Mouse (Mus musculus) v-Abl transformed pro-B cells (cell line): ENCODE results near the gene Tshz2.

Source experiments
- in situ Hi-C, 2 experiments: fragments of 400-800 bp; cut with MboI; formaldehyde crosslinking; loops; one replicate each; pipeline ENCODE4 v1.15.1; 2025; ENCODE audit not compliant: unreplicated experiment in 2 of 2

The Tshz2 gene

GRCm38 (mm10) chr2:169989186-169989585 lies 356.4 kb downstream of the Tshz2 start:
- in situ Hi-C loops, result no loop called here

GRCm38 (mm10) chr2:169990991-169991390 lies 358.2 kb downstream of the Tshz2 start:
- in situ Hi-C loops, result no loop called here

- in situ Hi-C loops, result no loop called here
Observed at GRCm38 (mm10) chr2:169995987-169996386, 363.2 kb downstream of the Tshz2 start.

GRCm38 (mm10) chr2:169996501-169997237 lies 363.9 kb downstream of the Tshz2 start:
- in situ Hi-C loops, result no loop called here

DNA sequence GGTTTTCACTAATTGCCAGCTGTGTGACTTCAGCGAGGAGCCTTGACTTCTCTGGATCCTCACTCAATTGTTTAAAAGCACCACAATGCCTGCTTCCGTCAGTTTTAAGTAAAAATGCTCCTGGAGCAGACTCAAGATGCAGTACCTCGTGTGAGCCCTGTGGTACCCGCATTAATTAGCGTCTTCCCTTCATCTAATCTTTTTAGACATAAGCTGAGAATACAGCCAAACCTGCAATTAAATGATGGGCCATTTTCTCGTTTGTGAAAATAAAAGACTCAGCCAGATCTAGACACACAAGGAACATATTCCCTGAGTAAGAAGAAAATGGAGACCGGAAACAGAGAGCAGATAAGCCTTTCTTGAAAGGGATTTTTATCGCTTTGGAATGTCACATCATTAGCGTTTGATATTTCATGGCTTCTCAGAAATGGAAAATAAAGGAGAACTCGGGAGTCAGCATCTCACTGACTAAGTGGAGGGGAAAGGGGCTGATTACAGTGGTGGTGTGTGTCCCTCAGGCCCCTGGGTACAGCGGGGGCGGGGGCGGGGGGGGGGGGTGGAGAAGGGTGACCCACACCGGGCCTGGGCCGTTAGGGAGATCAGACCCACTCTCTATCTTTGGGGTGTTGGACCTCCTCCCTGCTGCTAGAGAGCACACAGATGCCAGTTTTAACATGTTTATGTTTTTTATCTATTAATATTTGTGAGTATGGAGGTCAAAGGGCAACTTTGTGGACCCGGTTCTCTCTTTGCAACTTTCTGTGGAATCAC lies 364.6 kb downstream of the Tshz2 start:
- in situ Hi-C loops, result no loop called here

DNA sequence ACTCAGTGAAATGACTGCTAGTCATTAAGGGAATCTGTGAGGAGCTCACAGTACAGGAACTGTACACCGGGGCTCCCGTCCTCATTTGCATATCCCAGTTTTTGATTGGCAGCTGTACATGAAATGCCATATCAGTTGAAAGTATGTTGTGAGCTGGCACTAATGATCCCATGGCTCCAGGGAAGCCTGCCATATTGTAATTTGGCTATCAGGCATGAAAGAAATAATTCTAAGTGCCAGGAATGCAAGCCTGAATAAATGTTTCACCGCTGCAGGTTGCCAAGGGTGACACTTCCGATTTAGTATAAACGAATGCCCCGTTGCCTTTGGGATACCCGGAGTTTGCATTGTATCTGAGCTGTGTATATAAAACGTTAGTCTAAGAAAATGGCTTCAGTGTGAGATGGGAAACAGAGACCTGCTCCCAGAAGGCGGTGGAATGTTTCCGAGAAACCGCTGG lies 366.1 kb downstream of the Tshz2 start:
- in situ Hi-C loops, result no loop called here

GRCm38 (mm10) chr2:170002594-170003504 lies 370.0 kb downstream of the Tshz2 start:
- in situ Hi-C loops, result no loop called here

DNA sequence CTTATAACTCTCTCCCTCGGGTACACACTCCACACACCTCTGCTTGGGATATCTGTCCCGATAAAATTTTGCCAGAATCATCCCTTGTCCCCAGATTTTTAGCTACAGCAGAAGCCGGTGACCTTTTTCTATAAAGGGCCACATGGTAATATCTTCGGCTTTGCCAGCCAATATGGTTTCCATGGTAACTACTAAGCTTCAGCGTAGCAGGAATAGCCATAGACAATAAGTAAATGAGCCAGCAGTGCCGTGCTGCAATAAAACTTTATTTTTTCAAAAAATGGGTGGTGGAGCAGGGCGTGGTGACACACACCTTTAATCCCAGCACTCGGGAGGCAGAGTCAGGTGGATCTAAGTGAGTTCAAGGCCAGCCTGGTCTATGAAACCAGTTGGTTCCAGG lies 370.9 kb downstream of the Tshz2 start:
- in situ Hi-C loops, result no loop called here

- in situ Hi-C loops, result no loop called here
Observed at GRCm38 (mm10) chr2:170006829-170007228, 374.0 kb downstream of the Tshz2 start.

DNA sequence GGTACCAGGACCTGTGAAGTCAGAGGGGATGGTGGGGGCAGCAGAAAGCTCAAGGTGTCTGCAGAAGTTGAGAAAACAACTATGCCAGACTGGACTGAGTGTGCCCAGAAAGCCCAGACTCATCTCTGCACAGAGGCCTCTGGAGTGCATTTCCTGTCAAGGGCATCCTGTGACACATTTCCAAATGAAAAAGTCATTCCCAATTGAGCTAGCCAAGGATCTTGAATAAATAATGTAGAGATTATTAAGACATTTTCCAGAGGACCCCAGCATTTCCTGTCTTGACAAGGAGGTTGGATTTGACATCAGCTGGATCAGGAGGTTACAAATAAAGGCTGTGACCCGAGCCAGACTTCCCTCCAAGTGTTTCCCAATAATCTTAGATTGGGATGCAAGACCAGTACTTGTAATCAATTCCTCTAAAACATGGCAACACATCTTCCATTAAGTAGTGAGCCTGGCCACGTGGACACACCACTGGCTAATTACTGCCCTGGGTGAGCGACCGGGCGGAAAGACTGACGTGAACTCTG lies 374.7 kb downstream of the Tshz2 start:
- in situ Hi-C loops, result no loop called here

DNA sequence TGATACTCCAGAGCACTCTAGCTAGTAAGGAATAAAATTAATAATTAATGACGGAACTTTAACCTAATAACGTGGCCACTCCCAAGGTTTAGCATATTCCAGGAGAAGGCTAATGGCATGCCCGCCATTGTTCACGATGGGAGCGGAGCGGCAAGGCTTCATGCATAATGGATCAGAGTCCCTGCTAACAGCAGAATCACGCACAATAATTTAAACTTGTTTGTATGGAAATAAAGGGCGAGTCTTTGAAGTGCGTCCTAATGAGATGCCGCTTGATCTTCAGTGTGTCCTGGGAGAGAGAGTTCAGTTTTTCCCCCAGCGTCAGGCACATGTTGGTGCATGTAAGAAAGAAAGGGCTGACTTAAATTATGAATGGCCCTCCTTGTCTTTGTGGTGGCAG lies 376.9 kb downstream of the Tshz2 start:
- in situ Hi-C loops, result no loop called here

- in situ Hi-C loops, result no loop called here
Observed at GRCm38 (mm10) chr2:170011858-170012257, 379.0 kb downstream of the Tshz2 start.

DNA sequence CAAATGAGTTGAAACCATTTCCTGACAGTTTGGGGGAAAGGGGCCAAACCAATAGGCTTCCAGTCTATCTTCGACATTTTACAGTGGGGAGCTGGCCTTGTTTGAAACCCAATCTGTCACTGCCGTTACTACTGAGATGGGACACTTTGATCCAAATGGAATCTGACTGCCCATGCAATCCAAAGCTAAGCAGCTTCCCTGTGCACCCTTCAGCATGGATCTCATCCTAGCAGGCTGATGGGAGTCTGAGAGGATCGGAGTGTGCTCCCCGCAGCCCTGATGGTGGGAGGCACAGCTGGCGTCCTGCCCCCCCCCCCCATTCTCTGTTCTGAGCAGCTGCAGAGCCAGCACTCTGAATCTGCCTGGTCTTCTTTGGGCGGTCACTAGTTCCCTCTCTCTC lies 384.5 kb downstream of the Tshz2 start:
- in situ Hi-C loops, result no loop called here

DNA sequence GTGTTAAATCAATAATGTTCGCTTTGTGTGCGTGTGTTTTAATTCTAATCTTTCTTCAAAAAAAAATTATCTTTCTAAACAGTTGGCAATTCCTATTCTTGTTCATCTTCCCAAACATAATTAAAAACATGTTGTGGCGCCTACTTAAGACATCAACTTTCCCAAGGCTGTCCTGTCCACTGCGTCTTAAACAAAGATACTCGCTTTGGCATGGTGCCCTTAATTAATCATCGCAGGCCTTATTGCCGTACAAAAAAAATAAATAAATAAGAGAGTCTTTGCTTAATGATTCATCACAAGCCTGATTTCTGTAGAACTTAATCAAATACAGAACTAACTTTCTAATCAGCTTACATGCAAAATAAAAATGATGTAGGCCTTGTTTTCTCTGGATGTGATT lies 385.1 kb downstream of the Tshz2 start:
- in situ Hi-C loops, result no loop called here

- in situ Hi-C loops, result no loop called here
Observed at GRCm38 (mm10) chr2:170022953-170023352, 390.1 kb downstream of the Tshz2 start.

- in situ Hi-C loops, result no loop called here
Observed at GRCm38 (mm10) chr2:170023741-170024140, 390.9 kb downstream of the Tshz2 start.

DNA sequence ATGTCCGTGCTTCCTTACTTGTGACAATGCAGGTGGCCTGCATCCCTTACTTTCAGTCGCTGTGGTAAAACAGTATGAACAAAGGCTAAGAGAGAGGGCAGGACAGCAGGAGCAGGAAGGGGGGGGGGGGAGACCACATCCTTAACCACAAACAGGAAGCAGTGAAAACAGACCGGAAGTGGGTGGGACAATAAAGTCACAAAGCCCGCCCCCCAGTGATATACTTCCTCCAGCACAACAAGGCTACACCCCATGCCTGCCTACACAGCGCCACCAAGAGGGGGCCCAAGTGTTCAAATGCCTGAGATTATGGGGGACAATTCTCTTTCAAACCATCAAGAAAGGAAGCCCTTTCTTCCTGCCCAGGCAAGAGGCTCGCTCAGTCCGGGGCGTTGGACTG lies 392.1 kb downstream of the Tshz2 start:
- in situ Hi-C loops, result loop anchor here in 1 of 2 experiments (25.0 kb wide), 1 partner anchor 837 kb away; no protein-coding TSS in a partner anchor

- in situ Hi-C loops, result loop anchor here in 1 of 2 experiments (25.0 kb wide), 1 partner anchor 836 kb away; no protein-coding TSS in a partner anchor
Observed at GRCm38 (mm10) chr2:170025896-170026295, 393.1 kb downstream of the Tshz2 start.

GRCm38 (mm10) chr2:170027837-170028236 lies 395.0 kb downstream of the Tshz2 start:
- in situ Hi-C loops, result loop anchor here in 1 of 2 experiments (25.0 kb wide), 1 partner anchor 834 kb away; no protein-coding TSS in a partner anchor
